ENCODE assay signal across 9 mouse cellular contexts in the genomic region with DNA sequence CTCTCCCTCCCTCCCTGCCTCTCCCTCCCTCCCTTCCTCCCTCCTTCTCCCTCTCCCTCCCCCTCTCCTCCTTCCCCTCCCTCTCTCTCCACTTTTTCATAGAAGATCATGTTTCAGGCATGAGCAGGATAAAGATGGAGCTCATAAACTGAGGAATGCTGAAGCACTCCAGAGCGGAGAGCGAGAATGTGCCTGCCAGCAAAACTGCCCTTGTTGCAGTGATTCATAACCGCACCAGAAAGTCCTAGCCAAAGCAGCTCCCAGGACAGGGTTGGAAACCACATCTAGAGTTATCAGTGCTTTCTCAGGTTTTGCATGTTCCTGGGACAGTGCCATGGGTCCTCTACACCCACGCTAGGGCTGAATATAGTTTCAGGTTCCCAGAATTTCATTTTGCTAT.
DNase-seq lines count a peak whose midpoint lies in the region; ATAC-seq and TF ChIP-seq lines count a peak whose summit lies in the region.
"Had no signal": no experiment of that assay in that cellular context is flagged by ENCODE, and none has a peak within 500 bp of the region (broad histone marks: within the 10 kb centered on the region; RNA-seq: fewer than 3 reads in every experiment).

No protein-coding gene starts in this region.

- H3K4me1 ChIP-seq in kidney, embryonic 16.5 days (ENCODE audit: insufficient read depth, low read length): no peaks in the 10 kb centered on the region
- H3K4me1 ChIP-seq in forebrain, postnatal 0 days (ENCODE audit: insufficient read depth): no peaks in the 10 kb centered on the region
- H3K4me1 ChIP-seq: megakaryocyte, embryonic 14.5 days had no signal

- peak; percentile 95 for ATAC-seq in kidney, embryonic 16.5 days (ENCODE audit: low FRiP score, low TSS enrichment)
- no peak for ATAC-seq in forebrain, postnatal 0 days

- no peaks in the 10 kb centered on the region for H3K9me3 ChIP-seq in kidney, embryonic 16.5 days (ENCODE audit: low read length)
- no peaks in the 10 kb centered on the region for H3K9me3 ChIP-seq in forebrain, postnatal 0 days (ENCODE audit: low read length)
- H3K9me3 ChIP-seq: megakaryocyte, embryonic 14.5 days had no signal

- no peak overlapping the region for H3K27ac ChIP-seq in kidney, embryonic 16.5 days (ENCODE audit: low read length)
- no peak overlapping the region for H3K27ac ChIP-seq in forebrain, postnatal 0 days (ENCODE audit: low read depth, low read length)

- intact Hi-C loops in gastrocnemius, postnatal 36 days (cut with DNase I): no loop called here

- no peak overlapping the region for H3K4me2 ChIP-seq in kidney, embryonic 16.5 days (replicated peaks; ENCODE audit: low read depth, low read length)
- H3K4me2 ChIP-seq in forebrain, postnatal 0 days (ENCODE audit: low read depth): no peak overlapping the region

- H3K36me3 ChIP-seq in kidney, embryonic 16.5 days (ENCODE audit: insufficient read depth, low read length): no peaks in the 10 kb centered on the region
- H3K36me3 ChIP-seq in forebrain, postnatal 0 days (ENCODE audit: insufficient read depth): no peaks in the 10 kb centered on the region

- WGBS in kidney, embryonic 16.5 days: 18% methylated on average over 4 of the region's 4 CpGs
- 68% methylated on average over 4 of the region's 4 CpGs for WGBS in forebrain, postnatal 0 days

- no peak for TF ChIP-seq CTCF in forebrain, postnatal 0 days (IDR thresholded peaks at IDR 0.05; ENCODE audit: low read depth)

- no peak overlapping the region for H3K9ac ChIP-seq in kidney, embryonic 16.5 days (replicated peaks; ENCODE audit: low read length)
- H3K9ac ChIP-seq in forebrain, postnatal 0 days: no peak overlapping the region

- no peaks in the 10 kb centered on the region for H3K27me3 ChIP-seq in kidney, embryonic 16.5 days (ENCODE audit: insufficient read depth, low read length)
- H3K27me3 ChIP-seq in forebrain, postnatal 0 days (ENCODE audit: insufficient read depth, low read length): no peaks in the 10 kb centered on the region
- H3K27me3 ChIP-seq: megakaryocyte, embryonic 14.5 days had no signal

- no peak overlapping the region for H3K4me3 ChIP-seq in kidney, embryonic 16.5 days (ENCODE audit: low read length)
- no peak overlapping the region for H3K4me3 ChIP-seq in forebrain, postnatal 0 days (ENCODE audit: low read depth, low read length)
- H3K4me3 ChIP-seq: megakaryocyte, embryonic 14.5 days had no signal

- peak; percentile 3 for DNase-seq in urinary bladder, postnatal 25 days (ENCODE audit: low spot score)
- DNase-seq in urinary bladder, adult 2 months (ENCODE audit: low spot score): no peak
- peak; percentile 28 to 44 for DNase-seq in gastrocnemius, postnatal 36 days
- DNase-seq in layer of hippocampus, postnatal 10 days (ENCODE audit: low spot score in 2 of 2): no peak
- DNase-seq in lung, postnatal 4 days: no peak
- DNase-seq in cerebellum, postnatal 36 days: no peak
- no peak for DNase-seq in forebrain, postnatal 0 days

Comparison
In these comparisons a context has a peak if more than half of its experiments do, and no peak if none do; other contexts are left out.
1. DNase-seq: peak in urinary bladder, postnatal 25 days (single experiment) and gastrocnemius, postnatal 36 days (2 of 2); none in urinary bladder, adult 2 months (single experiment), layer of hippocampus, postnatal 10 days (0 of 2), lung, postnatal 4 days (0 of 2), cerebellum, postnatal 36 days (0 of 2) and forebrain, postnatal 0 days (single experiment).